Mouse (Mus musculus) adipocyte (in vitro differentiated cells): ENCODE measurements around the gene Syne3.

ENCODE experiments used
- DNase-seq: peaks from one replicate; pipeline ENCODE4 v3.0.0-alpha.2; 2016; ENCODE audit warnings: low spot score

Syne3 gene

GRCm38 (mm10) chr12:104969177-104969576 is 40.4 kb downstream of the Syne3 start:
- DNase-seq, result no peak

GRCm38 (mm10) chr12:104964953-104965911 is 44.4 kb downstream of the Syne3 start:
- DNase-seq, result peak; percentile 54

- DNase-seq, result peak; percentile 39
Observed at GRCm38 (mm10) chr12:104960421-104960820, 49.2 kb downstream of the Syne3 start.

- DNase-seq, result no peak
Observed at GRCm38 (mm10) chr12:104959966-104960365, 49.6 kb downstream of the Syne3 start.

- DNase-seq, result no peak
Observed at GRCm38 (mm10) chr12:104958263-104958662, 51.3 kb downstream of the Syne3 start.

GRCm38 (mm10) chr12:104957165-104957564 is 52.4 kb downstream of the Syne3 start:
- DNase-seq, result no peak

- DNase-seq, result no peak
Observed at GRCm38 (mm10) chr12:104956406-104956805, 53.2 kb downstream of the Syne3 start.

GRCm38 (mm10) chr12:104955003-104955800 is 54.4 kb downstream of the Syne3 start:
- no peak for DNase-seq

GRCm38 (mm10) chr12:104953941-104954340 is 55.7 kb downstream of the Syne3 start:
- DNase-seq, result peak; percentile 42

- peak; percentile 70 for DNase-seq
Observed at GRCm38 (mm10) chr12:104952458-104952857, 57.2 kb downstream of the Syne3 start.

- DNase-seq, result no peak
Observed at GRCm38 (mm10) chr12:104947911-104948310, 61.7 kb downstream of the Syne3 start.

GRCm38 (mm10) chr12:104946231-104946630 is 63.4 kb downstream of the Syne3 start:
- DNase-seq, result no peak

- no peak for DNase-seq
Observed at GRCm38 (mm10) chr12:104940466-104940865, 69.1 kb downstream of the Syne3 start.

- DNase-seq, result no peak
Observed at GRCm38 (mm10) chr12:104940027-104940386, 69.6 kb downstream of the Syne3 start.

GRCm38 (mm10) chr12:104939372-104940026 is 70.1 kb downstream of the Syne3 start:
- peak; percentile 68 for DNase-seq

- no peak for DNase-seq
Observed at GRCm38 (mm10) chr12:104938935-104939334, 70.7 kb downstream of the Syne3 start.

- peak; percentile 20 for DNase-seq
Observed at GRCm38 (mm10) chr12:104936223-104936622, 73.4 kb downstream of the Syne3 start.

- no peak for DNase-seq
Observed at GRCm38 (mm10) chr12:104935144-104935543, 74.5 kb downstream of the Syne3 start.

- no peak for DNase-seq
Observed at GRCm38 (mm10) chr12:104933800-104934199, 75.8 kb downstream of the Syne3 start.

GRCm38 (mm10) chr12:104933217-104933616 is 76.4 kb downstream of the Syne3 start:
- peak; percentile 16 for DNase-seq

GRCm38 (mm10) chr12:104925765-104926164 is 83.8 kb downstream of the Syne3 start:
- no peak for DNase-seq

- no peak for DNase-seq
Observed at GRCm38 (mm10) chr12:104925035-104925434, 84.6 kb downstream of the Syne3 start.
